Mouse (Mus musculus) liver, postnatal 0 days (tissue): ENCODE results near the gene Olfr524. TPM values are rescaled to one million over a fixed set of nuclear protein-coding genes. Genes with fewer than 3 reads are reported as not detected.
A peak's percentile ranks its signal among the peaks of the same experiment; 100 is the strongest.

Experiments
- ATAC-seq: fragments of 200-750 bp; cut with Nextera tagmentation; 2 replicates; pipeline ENCODE4 v1.8.0; 2017; ENCODE audit warnings: mild to moderate bottlenecking, moderate library complexity
- DNase-seq: peaks from one replicate; pipeline ENCODE4 v3.0.0-alpha.2; 2016
- H3K27ac ChIP-seq: fragments of 300-500 bp; sonication (generic); 2 replicates; pipeline ENCODE4 v1.5.1; 2014; ENCODE audit warnings: antibody characterized with exemption, moderate library complexity, mild to moderate bottlenecking, low read depth
- H3K27me3 ChIP-seq: fragments of 300-500 bp; sonication (generic); 2 replicates; pipeline ENCODE4 v1.6.1; 2014; ENCODE audit warnings: low read length, control low read depth, mixed read lengths; ENCODE audit not compliant: insufficient read depth
- H3K36me3 ChIP-seq: fragments of 300-500 bp; sonication (generic); replicated peaks from 2 replicates; pipeline ENCODE4 v1.6.1; 2014; ENCODE audit warnings: mild to moderate bottlenecking, control low read depth, low read length, moderate library complexity, mixed read lengths; ENCODE audit not compliant: insufficient read depth
- H3K4me1 ChIP-seq: fragments of 300-500 bp; sonication (generic); 2 replicates; pipeline ENCODE4 v1.6.1; 2014; ENCODE audit warnings: antibody characterized with exemption, mild to moderate bottlenecking, control low read depth; ENCODE audit not compliant: insufficient read depth
- H3K4me2 ChIP-seq: fragments of 300-500 bp; sonication (generic); 2 replicates; pipeline ENCODE4 v1.6.1; 2014; ENCODE audit warnings: low read depth, mild to moderate bottlenecking, low read length, moderate library complexity, mixed read lengths
- H3K4me3 ChIP-seq: fragments of 300-500 bp; sonication (generic); 2 replicates; pipeline ENCODE4 v1.5.1; 2014; ENCODE audit warnings: low read depth, low read length
- H3K9ac ChIP-seq: fragments of 300-500 bp; sonication (generic); replicated peaks from 2 replicates; pipeline ENCODE4 v1.6.1; 2014; ENCODE audit warnings: mild to moderate bottlenecking, moderate library complexity
- H3K9me3 ChIP-seq: fragments of 300-500 bp; sonication (generic); 2 replicates; pipeline ENCODE4 v1.6.1; 2016; ENCODE audit warnings: mild to moderate bottlenecking, control low read depth, low read length, mixed read lengths
- CTCF ChIP-seq: sonication (generic); IDR thresholded peaks from 2 replicates; pipeline ENCODE4 v1.5.1; 2016; ENCODE audit warnings: antibody characterized with exemption, low read depth
- EP300 ChIP-seq: IDR thresholded peaks from 2 replicates; pipeline ENCODE4 v1.6.1; 2016; ENCODE audit warnings: antibody characterized with exemption, low read depth, mild to moderate bottlenecking
- WGBS: fragments of 180-500 bp; shearing (Covaris S2); extraction: QIAGEN DNeasy Blood & Tissue Kit; methylation state at CpG from one replicate; pipeline ENCODE4 v1.1.7; 2014; ENCODE audit not compliant: insufficient replicate concordance; 5-methylcytosine and 5-hydroxymethylcytosine counted together
- polyA plus RNA-seq: library from polyadenylated mRNA; unstranded; fragments of >200 nt; fragmentation: Nextera tagmentation; extraction: Ambion mirVana; gene quantifications from 2 replicates; pipeline ENCODE4 v1.2.1, GENCODE M21; 2015

Gene Olfr524
- polyA plus RNA-seq, 1 experiment from 2014 or later: not detected

DNA sequence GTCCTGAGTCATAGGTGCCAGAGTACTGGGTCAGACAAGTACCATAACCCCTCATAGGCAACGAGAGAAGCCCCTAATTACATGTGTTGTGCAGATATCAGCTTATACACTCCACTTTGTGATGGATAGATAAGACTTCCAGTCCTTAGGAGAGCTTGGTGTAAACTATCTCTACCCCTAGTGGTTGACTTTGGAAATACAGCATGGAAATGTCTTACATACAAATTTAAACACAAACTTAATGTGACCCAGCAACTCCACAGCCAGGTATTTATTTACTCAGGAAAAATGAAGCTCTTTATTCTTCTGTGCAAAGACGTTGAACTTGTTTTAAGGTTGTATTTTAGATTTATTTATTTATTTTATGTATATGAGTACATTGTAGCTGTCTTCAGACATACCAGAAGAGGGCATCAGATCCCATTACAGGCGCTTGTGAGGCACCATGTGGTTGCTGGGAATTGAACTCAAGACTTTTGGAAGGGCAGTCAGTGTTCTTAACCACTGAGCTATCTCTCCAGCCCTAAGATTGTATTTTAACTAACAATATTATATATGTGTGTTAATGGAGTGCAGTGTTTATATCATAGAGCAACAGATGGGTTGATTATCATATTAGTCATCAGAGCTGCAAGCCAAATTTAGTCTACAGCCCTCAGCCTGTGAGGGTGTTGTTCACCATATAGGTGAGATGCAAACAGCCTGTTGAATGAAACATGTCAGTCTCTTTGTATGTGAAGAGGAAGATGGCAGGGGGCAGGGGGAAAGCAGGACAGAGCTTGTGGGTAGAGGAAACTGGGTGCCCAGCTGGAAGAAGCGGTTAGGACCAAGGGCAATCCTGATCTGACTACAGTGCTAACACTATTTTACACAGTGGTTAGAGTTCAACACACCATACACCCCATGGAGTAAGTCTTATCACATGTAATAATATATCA is 17.1 kb downstream of the Olfr524 start:
- H3K9me3 ChIP-seq: no peaks in the 10 kb centered on the region
- H3K27me3 ChIP-seq: no peaks in the 10 kb centered on the region
- no peak for TF ChIP-seq EP300
- peak; percentile 51 for TF ChIP-seq CTCF
- ATAC-seq (no peak), DNase-seq (no peak)
- H3K4me3 ChIP-seq: no peak overlapping the region
- H3K36me3 ChIP-seq: no peaks in the 10 kb centered on the region
- 53% methylated on average over 4 of the region's 4 CpGs for WGBS
- no peak overlapping the region for H3K27ac ChIP-seq
- H3K4me2 ChIP-seq: no peak overlapping the region
- no peak overlapping the region for H3K9ac ChIP-seq
- H3K4me1 ChIP-seq: no peaks in the 10 kb centered on the region

DNA sequence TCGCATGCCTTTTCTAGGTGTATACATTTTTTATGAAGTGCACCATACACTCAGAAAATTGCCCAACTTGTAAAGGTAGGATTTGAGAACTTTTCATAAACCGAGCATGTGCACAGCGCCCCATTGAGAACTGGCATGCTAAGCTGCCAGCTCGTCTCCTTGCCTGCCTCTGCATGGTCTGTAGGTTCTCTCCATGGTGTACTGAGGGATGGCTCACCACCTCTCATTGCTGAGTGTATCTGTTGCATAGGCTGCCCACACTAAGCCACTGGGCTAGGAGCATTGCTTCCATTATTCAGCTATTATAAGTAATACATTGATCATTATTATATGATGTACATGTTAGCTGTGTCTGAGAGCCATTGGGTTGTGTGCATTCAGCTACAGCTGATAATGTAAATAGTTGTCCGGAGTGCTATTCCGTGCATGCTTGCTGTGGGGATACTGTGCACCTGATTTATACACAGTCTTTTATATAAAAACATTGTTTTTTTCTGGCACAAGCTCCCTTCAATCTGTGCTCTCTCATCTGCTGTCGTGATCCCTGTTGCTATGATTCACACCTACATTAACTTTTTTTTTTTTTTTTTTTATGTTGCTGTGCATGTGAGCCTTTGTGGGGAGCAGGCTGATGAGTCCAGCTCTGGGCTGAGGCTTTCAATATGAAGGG is 17.9 kb downstream of the Olfr524 start:
- no peak overlapping the region for H3K4me2 ChIP-seq
- no peak overlapping the region for H3K27ac ChIP-seq
- no peak overlapping the region for H3K9ac ChIP-seq
- H3K27me3 ChIP-seq: no peaks in the 10 kb centered on the region
- 75% methylated on average over 7 of the region's 7 CpGs for WGBS
- H3K4me1 ChIP-seq: no peaks in the 10 kb centered on the region
- H3K4me3 ChIP-seq: no peak overlapping the region
- TF ChIP-seq EP300 (no peak), CTCF (no peak)
- DNase-seq (no peak), ATAC-seq (no peak)
- H3K9me3 ChIP-seq: no peaks in the 10 kb centered on the region
- H3K36me3 ChIP-seq: no peaks in the 10 kb centered on the region

DNA sequence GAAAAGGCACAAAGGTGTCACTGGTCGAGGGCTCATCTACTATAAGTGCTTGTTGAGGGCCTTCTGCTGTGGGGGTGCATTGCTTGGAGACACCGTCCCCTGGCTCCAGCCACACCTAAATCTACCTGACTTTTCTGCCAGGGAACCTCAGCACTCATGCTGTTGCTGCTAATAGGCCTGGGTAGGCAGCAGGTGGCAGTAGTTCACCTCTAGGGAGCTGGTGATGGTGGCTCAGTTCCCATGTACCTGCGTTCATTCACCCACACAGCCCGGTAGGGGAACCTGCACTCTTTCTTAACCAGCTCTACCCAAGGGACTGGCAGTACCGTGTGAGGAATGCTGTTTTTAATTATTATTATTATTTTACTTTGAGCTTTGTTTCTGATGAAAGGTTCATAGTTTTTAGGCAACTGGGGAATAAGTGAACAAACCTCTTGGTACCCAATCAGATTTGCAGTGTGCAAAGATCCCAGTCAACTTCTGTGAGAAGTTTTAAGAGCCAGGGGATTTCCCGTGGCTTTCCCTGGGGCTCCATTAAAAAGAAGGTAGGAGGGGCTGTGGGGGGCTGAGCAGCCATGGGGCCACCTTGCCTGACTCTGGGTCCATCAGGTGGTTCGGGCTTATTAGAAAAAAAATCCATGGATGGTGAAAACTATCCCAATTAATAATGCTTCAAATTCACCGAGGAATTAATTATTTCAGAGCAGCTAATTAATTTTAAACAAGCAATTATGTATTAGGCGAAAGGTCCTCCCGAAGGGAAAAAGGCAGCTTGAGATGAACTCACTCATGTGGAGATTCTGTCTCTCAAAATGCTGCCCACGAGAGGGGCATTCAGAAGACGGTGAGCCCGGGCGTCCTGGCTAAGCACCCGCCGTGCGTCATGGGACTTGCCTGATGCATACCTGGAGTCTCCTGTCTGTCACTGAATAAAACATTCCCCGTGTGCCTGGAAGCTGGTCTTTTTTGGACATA is 18.8 kb downstream of the Olfr524 start:
- Histone ChIP-seq H3K4me1 (no peaks in the 10 kb centered on the region), H3K4me2 (no peak overlapping the region), H3K27ac (no peak overlapping the region), H3K27me3 (no peaks in the 10 kb centered on the region), H3K9me3 (no peaks in the 10 kb centered on the region), H3K36me3 (no peaks in the 10 kb centered on the region), H3K9ac (no peak overlapping the region), H3K4me3 (no peak overlapping the region)
- WGBS: 58% methylated on average over 18 of the region's 18 CpGs
- peak; percentile 73 for ATAC-seq
- TF ChIP-seq EP300: no peak
- peak; percentile 72 for TF ChIP-seq CTCF
- peak; percentile 51 for DNase-seq

DNA sequence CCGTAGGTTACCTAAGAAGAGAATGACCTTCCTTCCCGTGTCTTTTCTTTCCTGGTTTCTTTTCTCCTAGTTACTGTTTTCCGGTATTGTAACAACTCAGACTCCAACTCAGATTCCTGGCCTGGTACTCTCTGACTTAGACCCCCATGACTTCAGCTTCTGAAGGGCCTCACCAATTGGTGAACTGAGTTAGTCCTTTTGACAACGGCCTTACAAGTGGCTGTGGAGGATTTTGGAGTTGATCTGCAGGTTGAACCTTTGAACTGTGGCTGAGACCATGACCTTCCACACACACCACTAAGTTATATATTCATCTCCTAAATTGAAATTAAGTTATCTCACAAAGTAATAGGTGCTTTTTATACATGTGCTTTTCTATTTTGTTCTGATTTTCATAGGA is 21.6 kb downstream of the Olfr524 start:
- DNase-seq (no peak), ATAC-seq (no peak)
- H3K27ac ChIP-seq: no peak overlapping the region
- no peaks in the 10 kb centered on the region for H3K4me1 ChIP-seq
- H3K9me3 ChIP-seq: no peaks in the 10 kb centered on the region
- H3K27me3 ChIP-seq: no peaks in the 10 kb centered on the region
- no peaks in the 10 kb centered on the region for H3K36me3 ChIP-seq
- TF ChIP-seq CTCF: no peak
- no peak for TF ChIP-seq EP300
- no peak overlapping the region for H3K9ac ChIP-seq
- WGBS: 75% methylated on average over 4 of the region's 4 CpGs
- H3K4me3 ChIP-seq: no peak overlapping the region
- H3K4me2 ChIP-seq: no peak overlapping the region

DNA sequence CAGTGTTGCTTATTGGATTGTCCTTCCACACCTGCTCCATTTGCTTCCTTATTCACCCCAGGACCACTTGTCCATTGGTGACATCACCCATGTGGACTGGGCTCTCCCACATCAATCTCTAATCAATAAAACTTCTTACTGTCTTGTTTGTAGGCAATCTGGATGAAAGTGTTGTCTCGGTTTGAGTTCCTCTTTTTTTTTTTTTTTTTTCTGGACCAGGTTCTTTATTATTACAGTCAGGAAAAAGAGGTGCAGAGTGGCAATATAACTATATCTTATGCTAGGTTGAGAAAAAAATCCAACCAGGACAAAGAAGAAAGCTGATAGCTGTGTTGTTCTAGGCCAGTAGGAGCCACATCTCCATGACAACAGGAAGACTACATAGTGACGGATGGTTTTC is 25.1 kb downstream of the Olfr524 start:
- Histone ChIP-seq H3K4me2 (no peak overlapping the region), H3K4me1 (no peaks in the 10 kb centered on the region), H3K36me3 (no peaks in the 10 kb centered on the region), H3K27me3 (no peaks in the 10 kb centered on the region), H3K9me3 (no peaks in the 10 kb centered on the region), H3K9ac (no peak overlapping the region), H3K27ac (no peak overlapping the region), H3K4me3 (no peak overlapping the region)
- DNase-seq: no peak
- TF ChIP-seq EP300 (no peak), CTCF (no peak)
- 51% methylated on average over 2 of the region's 2 CpGs for WGBS
- ATAC-seq: no peak
